Mouse (Mus musculus) left cerebral cortex, adult 18-20 months (tissue): ENCODE measurements around the gene Trim60. TPM values are rescaled to one million over a fixed set of nuclear protein-coding genes. Genes with fewer than 3 reads are reported as not detected.
A peak's percentile ranks its signal among the peaks of the same experiment; 100 is the strongest.
"Not testable (repeated sequence)": the region's sequence is repeated elsewhere in the genome, so short reads cannot be mapped to it uniquely, and the experiment has no call there.

Source experiments
- DNase-seq, 2 experiments: peaks; one replicate each; pipeline ENCODE4 v3.0.0; 2021 to 2022; ENCODE audit warnings: low spot score in 2 of 2, mixed read lengths in 1 of 2
- long read RNA-seq, 2 experiments: library from polyadenylated mRNA; stranded (forward); transcript quantifications; one replicate each; pipeline ENCODE4 v2.0.0; 2021
- total RNA-seq, 2 experiments: library from RNA; stranded (reverse); gene quantifications; 2 replicates each; pipeline ENCODE4 v1.2.3; 2021

The Trim60 gene
- total RNA-seq = not detected
- long read RNA-seq, experiment 1 = 0 reads
- long read RNA-seq, experiment 2 = 0 reads

- no peak for DNase-seq
Observed at GRCm38 (mm10) chr8:65018423-65018822, at the start of gene Trim60, which contains the start of gene Trim61. Gene Trim60 (minus strand): TSS chr8:65018584. Gene Trim61 (minus strand): TSS chr8:65018523.

- DNase-seq = no peak
Observed at GRCm38 (mm10) chr8:65067694-65068472, 49.5 kb upstream of the Trim60 start.

GRCm38 (mm10) chr8:65067031-65067430 is 48.6 kb upstream of the Trim60 start:
- DNase-seq = no peak

GRCm38 (mm10) chr8:65065622-65066021 is 47.2 kb upstream of the Trim60 start:
- DNase-seq = no peak

GRCm38 (mm10) chr8:65064071-65064470 is 45.7 kb upstream of the Trim60 start:
- no peak for DNase-seq

GRCm38 (mm10) chr8:65062195-65062594 is 43.8 kb upstream of the Trim60 start:
- DNase-seq = no peak

- DNase-seq = no peak
Observed at GRCm38 (mm10) chr8:65056722-65057121, 38.3 kb upstream of the Trim60 start.

GRCm38 (mm10) chr8:65053968-65054367 is 35.6 kb upstream of the Trim60 start:
- no peak for DNase-seq

GRCm38 (mm10) chr8:65053554-65053953 is 35.2 kb upstream of the Trim60 start:
- DNase-seq = no peak

- no peak for DNase-seq
Observed at GRCm38 (mm10) chr8:65047801-65048200, 29.4 kb upstream of the Trim60 start.

- DNase-seq = no peak
Observed at GRCm38 (mm10) chr8:65047193-65047592, 28.8 kb upstream of the Trim60 start.

GRCm38 (mm10) chr8:65046565-65046964 is 28.2 kb upstream of the Trim60 start:
- DNase-seq = no peak

GRCm38 (mm10) chr8:65037117-65037533 is 18.7 kb upstream of the Trim60 start, which contains the start of gene Apela:
Gene Apela (minus strand): TSS chr8:65037336.
- DNase-seq = no peak

- DNase-seq = no peak
Observed at GRCm38 (mm10) chr8:65034136-65034535, 15.8 kb upstream of the Trim60 start.

- DNase-seq = no peak
Observed at GRCm38 (mm10) chr8:65033056-65033455, 14.7 kb upstream of the Trim60 start.

GRCm38 (mm10) chr8:65032107-65032506 is 13.7 kb upstream of the Trim60 start:
- no peak for DNase-seq

GRCm38 (mm10) chr8:65030735-65031485 is 12.5 kb upstream of the Trim60 start:
- DNase-seq = no peak

- DNase-seq = no peak
Observed at GRCm38 (mm10) chr8:65029776-65030175, 11.4 kb upstream of the Trim60 start.

GRCm38 (mm10) chr8:65028959-65029686 is 10.7 kb upstream of the Trim60 start:
- no peak for DNase-seq

- peak; percentile 61 to 76 for DNase-seq
Observed at GRCm38 (mm10) chr8:65022485-65022884, 4.1 kb upstream of the Trim60 start.

- not testable (repeated sequence) for DNase-seq
Observed at GRCm38 (mm10) chr8:65007616-65008015, 10.8 kb downstream of the Trim60 start.
